23 mouse cellular contexts compared by ENCODE assay signal in genomic region chr1:53839392-53839791, GRCm38 (mm10).
"Had no signal": no experiment of that assay in that cellular context is flagged by ENCODE, and none has a peak within 500 bp of the region (broad histone marks: within the 10 kb centered on the region; RNA-seq: fewer than 3 reads in every experiment).

No protein-coding gene starts in this region.

- H3K27me3 ChIP-seq: heart, embryonic 12.5 days; hindbrain, embryonic 12.5 days; intestine, embryonic 15.5 days; limb, embryonic 13.5 days; limb, embryonic 15.5 days; liver, embryonic 12.5 days had no signal

- H3K4me1 ChIP-seq: heart, embryonic 10.5 days; heart, embryonic 12.5 days; hindbrain, embryonic 12.5 days; intestine, embryonic 15.5 days; limb, embryonic 13.5 days; limb, embryonic 15.5 days; liver, embryonic 12.5 days had no signal

- H3K27ac ChIP-seq: gastrocnemius, adult 2 months; heart, embryonic 10.5 days; hindbrain, embryonic 10.5 days; hindbrain, embryonic 12.5 days; hindbrain, embryonic 14.5 days; intestine, embryonic 15.5 days; layer of hippocampus, adult 2 months; left cerebral cortex, adult 2 months; limb, embryonic 13.5 days; limb, embryonic 15.5 days; liver, embryonic 12.5 days had no signal

- DNase-seq: gastrocnemius, adult 2 months; gastrocnemius, postnatal 10 days; gastrocnemius, postnatal 25 days; heart, adult 18-20 months; heart, postnatal 10 days; heart, postnatal 4 days; kidney, adult 18-20 months; kidney, adult 8-10 months; kidney, postnatal 10 days; kidney, postnatal 25 days; kidney, postnatal 4 days; left cerebral cortex, postnatal 4 days had no signal

- H3K4me2 ChIP-seq: heart, embryonic 12.5 days; hindbrain, embryonic 12.5 days; hindbrain, embryonic 14.5 days; intestine, embryonic 15.5 days; limb, embryonic 13.5 days; limb, embryonic 15.5 days; liver, embryonic 12.5 days had no signal

- H3K36me3 ChIP-seq: hindbrain, embryonic 10.5 days; intestine, embryonic 15.5 days; limb, embryonic 13.5 days; limb, embryonic 15.5 days; liver, embryonic 12.5 days had no signal

- H3K4me3 ChIP-seq: gastrocnemius, adult 2 months; heart, embryonic 10.5 days; heart, embryonic 12.5 days; hindbrain, embryonic 10.5 days; hindbrain, embryonic 12.5 days; intestine, embryonic 15.5 days; layer of hippocampus, adult 2 months; left cerebral cortex, adult 2 months; limb, embryonic 13.5 days; limb, embryonic 15.5 days; liver, embryonic 12.5 days had no signal
